Mouse (Mus musculus) neural tube, embryonic 12.5 days (tissue): Measurements from ENCODE around the gene Tmx2. TPM values are rescaled to one million over a fixed set of nuclear protein-coding genes. Genes with fewer than 3 reads are reported as not detected.
"Not testable (repeated sequence)": the region's sequence is repeated elsewhere in the genome, so short reads cannot be mapped to it uniquely, and the experiment has no call there.

ENCODE experiments used
- ATAC-seq: fragments of 200-750 bp; cut with Nextera tagmentation; 2 replicates; pipeline ENCODE4 v1.8.0; 2017; ENCODE audit warnings: low read depth, mild to moderate bottlenecking, moderate TSS enrichment, moderate library complexity; ENCODE audit not compliant: low FRiP score
- H3K27ac ChIP-seq: fragments of 300-500 bp; sonication (generic); 2 replicates; pipeline ENCODE4 v1.5.1; 2016
- H3K27me3 ChIP-seq: fragments of 300-500 bp; sonication (generic); replicated peaks from 2 replicates; pipeline ENCODE4 v1.6.1; 2016; ENCODE audit warnings: mild to moderate bottlenecking
- H3K36me3 ChIP-seq: fragments of 300-500 bp; sonication (generic); 2 replicates; pipeline ENCODE4 v1.6.1; 2016; ENCODE audit warnings: mild to moderate bottlenecking
- H3K4me1 ChIP-seq: fragments of 300-500 bp; sonication (generic); 2 replicates; pipeline ENCODE4 v1.6.1; 2016
- H3K4me2 ChIP-seq: fragments of 300-500 bp; sonication (generic); replicated peaks from 2 replicates; pipeline ENCODE4 v1.6.1; 2016; ENCODE audit warnings: mild to moderate bottlenecking
- H3K4me3 ChIP-seq: fragments of 300-500 bp; sonication (generic); 2 replicates; pipeline ENCODE4 v1.5.1; 2016
- H3K9ac ChIP-seq: fragments of 300-500 bp; sonication (generic); 2 replicates; pipeline ENCODE4 v1.6.1; 2016; ENCODE audit warnings: mild to moderate bottlenecking
- H3K9me3 ChIP-seq: fragments of 300-500 bp; sonication (generic); 2 replicates; pipeline ENCODE4 v1.6.1; 2016; ENCODE audit warnings: mild to moderate bottlenecking
- WGBS: fragments of 180-500 bp; shearing (Covaris S2); methylation state at CpG from one replicate; pipeline ENCODE4 v1.1.7; 2016; 5-methylcytosine and 5-hydroxymethylcytosine counted together
- polyA plus RNA-seq: library from polyadenylated mRNA; unstranded; fragments of >200 nt; fragmentation: Nextera tagmentation; extraction: Ambion mirVana; gene quantifications from 2 replicates; pipeline ENCODE4 v1.2.1, GENCODE M21; 2016

Tmx2 gene
- polyA plus RNA-seq, result 196 and 197 TPM in 2 replicates

DNA sequence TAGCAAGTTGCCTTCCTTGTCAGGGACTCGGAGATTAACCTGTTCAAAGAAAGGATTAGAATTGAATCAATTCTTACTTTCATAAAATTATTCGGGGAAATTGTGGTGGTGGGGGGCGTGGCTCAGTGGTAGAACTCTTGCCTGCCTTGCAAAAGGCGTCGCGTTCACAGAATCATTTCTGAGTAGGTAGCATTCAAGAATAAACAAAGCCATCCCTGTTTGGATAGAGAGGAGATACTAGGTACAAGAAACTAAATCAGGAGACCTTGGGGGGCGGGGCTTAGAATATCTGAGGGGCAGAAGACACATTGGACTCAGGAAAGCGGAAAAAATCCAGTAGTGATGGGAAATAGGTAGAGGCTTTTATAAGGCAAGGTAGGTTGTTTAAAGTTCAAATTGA, at the start of gene Tmx2:
Gene Tmx2 (minus strand): TSS at position 125 of the 400 bp plus-strand sequence.
- Histone ChIP-seq H3K36me3 (peaks cover 27% of the 10 kb centered on the region), H3K4me3 (peak within 1 kb of the TSS; percentile 85), H3K27me3 (no peaks in the 10 kb centered on the region), H3K4me2 (peak within 1 kb of the TSS; percentile 87), H3K4me1 (peaks cover 18% of the 10 kb centered on the region), H3K27ac (no peak within 1 kb of the TSS), H3K9me3 (no peaks in the 10 kb centered on the region), H3K9ac (peak within 1 kb of the TSS; percentile 82)
- no peak for ATAC-seq
- 22% methylated on average over 8 of the region's 8 CpGs for WGBS

DNA sequence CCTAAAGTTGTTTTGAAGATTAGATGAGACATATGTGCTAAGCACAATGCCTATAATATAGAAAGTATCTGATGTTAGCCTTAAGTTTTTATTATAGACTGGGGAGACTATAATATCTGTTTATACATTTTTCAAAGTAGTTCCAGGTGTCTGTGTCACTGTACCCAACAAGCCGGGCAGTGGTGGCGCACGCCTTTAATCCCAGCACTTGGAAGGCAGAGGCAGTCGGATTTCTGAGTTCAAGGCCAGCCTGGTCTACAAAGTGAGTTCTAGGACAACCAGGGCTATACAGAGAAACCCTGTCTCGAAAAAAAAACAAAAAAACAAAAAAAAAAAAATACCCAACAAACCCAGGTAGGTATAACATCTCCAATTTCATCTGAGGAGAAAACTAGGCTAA, 49.3 kb upstream of the Tmx2 start:
- H3K4me1 ChIP-seq, result peaks cover 20% of the 10 kb centered on the region
- H3K36me3 ChIP-seq, result peaks cover 17% of the 10 kb centered on the region
- not testable (repeated sequence) for H3K9me3 ChIP-seq, H3K4me3 ChIP-seq, H3K9ac ChIP-seq, H3K4me2 ChIP-seq, H3K27ac ChIP-seq, ATAC-seq, H3K27me3 ChIP-seq
- WGBS, result 85% methylated on average over 5 of the region's 5 CpGs

DNA sequence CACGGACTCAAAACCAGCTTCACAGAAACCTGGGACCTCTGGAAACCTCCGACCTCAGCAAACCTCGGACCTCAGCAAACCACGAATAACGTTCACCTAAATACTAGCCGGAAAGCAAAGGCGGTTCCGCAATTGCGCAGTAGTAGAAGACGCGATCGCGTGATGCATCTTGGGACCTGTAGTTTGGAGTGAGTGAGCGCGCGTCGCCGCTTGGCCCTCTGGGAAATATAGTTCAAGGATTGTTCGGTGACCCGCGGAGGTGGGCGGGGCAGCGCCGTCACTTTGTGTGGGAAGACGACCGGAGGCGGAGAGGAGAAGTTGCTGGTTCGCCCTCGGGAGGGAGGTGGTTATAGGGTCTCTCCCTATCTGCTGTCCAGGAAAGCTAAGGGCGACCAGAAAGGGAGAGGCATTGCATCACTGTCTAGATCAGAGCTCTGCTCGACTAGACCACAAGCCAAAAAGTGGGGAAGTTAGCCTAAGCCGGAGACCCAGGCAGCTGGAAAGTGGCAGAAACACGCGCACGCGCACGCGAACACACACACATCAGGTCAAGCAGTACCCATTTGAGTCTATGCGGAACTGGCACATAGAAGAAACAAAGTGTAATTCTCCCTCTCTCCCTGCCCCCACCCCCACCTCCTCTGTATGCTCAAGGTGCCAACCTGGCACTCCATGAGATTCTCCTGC, 48.4 kb upstream of the Tmx2 start, which contains the start of gene Clp1:
Gene Clp1 (minus strand): TSS at position 179 of the 687 bp plus-strand sequence.
- under 1% methylated on average over 39 of the region's 39 CpGs for WGBS

DNA sequence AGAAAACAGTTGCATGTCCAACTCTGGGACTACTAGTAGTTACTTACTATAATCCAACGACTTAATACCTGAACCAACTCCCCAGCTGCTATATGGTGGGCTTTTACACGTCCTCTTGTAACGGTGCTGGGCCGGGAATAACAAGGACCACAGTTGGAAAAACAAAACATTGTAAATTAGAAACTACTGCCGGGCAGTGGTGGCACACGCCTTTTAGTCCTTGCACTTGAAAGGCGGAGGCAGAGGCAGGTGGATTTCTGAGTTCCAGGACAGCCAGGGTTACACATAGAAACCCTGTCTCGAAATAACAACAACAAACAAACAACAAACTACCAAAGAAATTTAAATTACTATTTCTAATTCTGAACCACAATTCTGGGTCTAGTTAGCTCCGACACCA, 47.8 kb upstream of the Tmx2 start:
- Histone ChIP-seq H3K4me1 (peaks cover 20% of the 10 kb centered on the region), H3K4me2 (peak overlapping the region; percentile 79), H3K4me3 (peak overlapping the region; percentile 59), H3K27ac (no peak overlapping the region), H3K9me3 (no peaks in the 10 kb centered on the region), H3K27me3 (no peaks in the 10 kb centered on the region), H3K36me3 (peaks cover 21% of the 10 kb centered on the region), H3K9ac (peak overlapping the region; percentile 62)
- ATAC-seq, result peak; percentile 22
- WGBS, result 3% methylated on average over 9 of the region's 9 CpGs

More for the DNA sequence above, 48.4 kb upstream of the Tmx2 start, which contains the start of gene Clp1:
- Histone ChIP-seq H3K4me2 (peak within 1 kb of the TSS; percentile 79), H3K36me3 (peaks cover 20% of the 10 kb centered on the region), H3K9ac (peak within 1 kb of the TSS; percentile 62), H3K27me3 (no peaks in the 10 kb centered on the region), H3K4me3 (peak within 1 kb of the TSS; percentile 59), H3K9me3 (no peaks in the 10 kb centered on the region), H3K4me1 (peaks cover 20% of the 10 kb centered on the region), H3K27ac (no peak within 1 kb of the TSS; the same call in 1 of the 2 replicates)
- peak; percentile 96 for ATAC-seq

DNA sequence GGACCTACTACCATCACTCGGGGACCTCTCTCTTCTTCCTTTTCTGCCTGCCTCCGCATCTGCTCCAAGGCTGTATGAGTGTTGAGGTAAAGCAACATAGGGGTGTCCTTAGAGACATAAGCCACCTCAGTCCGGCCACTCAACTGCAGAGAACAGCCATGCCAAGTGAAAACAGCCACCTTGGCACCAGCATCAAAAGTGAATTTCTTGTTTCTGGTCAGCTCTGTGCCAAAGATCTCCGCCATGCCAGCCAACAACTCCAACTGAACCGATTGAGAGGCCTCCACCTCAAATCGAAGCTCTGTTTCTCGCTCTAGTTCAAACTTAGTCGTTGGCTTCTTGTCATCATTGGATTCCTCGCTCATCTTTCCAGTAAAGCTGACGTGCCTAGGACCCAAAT, 46.8 kb upstream of the Tmx2 start:
- Histone ChIP-seq H3K4me3 (0 out of 2 replicates have a peak overlapping the region, but pooled peaks have one; percentile 3), H3K36me3 (peaks cover 24% of the 10 kb centered on the region), H3K27me3 (no peaks in the 10 kb centered on the region), H3K4me1 (peaks cover 20% of the 10 kb centered on the region), H3K27ac (no peak overlapping the region), H3K9ac (no peak overlapping the region), H3K4me2 (peak overlapping the region; percentile 79), H3K9me3 (no peaks in the 10 kb centered on the region)
- no peak for ATAC-seq
- WGBS, result 93% methylated on average over 10 of the region's 10 CpGs

DNA sequence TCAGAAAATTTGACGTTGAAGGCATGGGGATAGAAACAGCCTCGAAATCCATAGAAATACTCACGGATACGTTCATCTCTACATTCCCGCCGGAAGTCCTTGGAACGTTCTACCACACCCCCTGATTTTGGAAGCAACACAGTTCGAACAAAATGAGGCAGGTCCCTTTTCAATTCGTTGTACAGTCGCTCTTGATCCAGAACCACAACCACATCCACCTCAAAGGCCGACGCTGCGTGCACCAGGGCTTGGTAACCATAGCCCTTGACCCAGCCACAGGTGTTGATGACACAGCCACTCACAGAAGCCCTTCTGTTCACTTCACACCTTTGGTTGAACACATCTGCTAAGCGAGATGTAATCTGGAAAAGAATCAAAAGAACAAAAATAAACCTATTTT, 44.9 kb upstream of the Tmx2 start:
- Histone ChIP-seq H3K27ac (no peak overlapping the region), H3K4me3 (no peak overlapping the region), H3K36me3 (peaks cover 24% of the 10 kb centered on the region), H3K4me1 (peaks cover 20% of the 10 kb centered on the region), H3K4me2 (no peak overlapping the region), H3K27me3 (no peaks in the 10 kb centered on the region), H3K9ac (no peak overlapping the region), H3K9me3 (no peaks in the 10 kb centered on the region)
- WGBS, result 95% methylated on average over 14 of the region's 14 CpGs
- no peak for ATAC-seq

DNA sequence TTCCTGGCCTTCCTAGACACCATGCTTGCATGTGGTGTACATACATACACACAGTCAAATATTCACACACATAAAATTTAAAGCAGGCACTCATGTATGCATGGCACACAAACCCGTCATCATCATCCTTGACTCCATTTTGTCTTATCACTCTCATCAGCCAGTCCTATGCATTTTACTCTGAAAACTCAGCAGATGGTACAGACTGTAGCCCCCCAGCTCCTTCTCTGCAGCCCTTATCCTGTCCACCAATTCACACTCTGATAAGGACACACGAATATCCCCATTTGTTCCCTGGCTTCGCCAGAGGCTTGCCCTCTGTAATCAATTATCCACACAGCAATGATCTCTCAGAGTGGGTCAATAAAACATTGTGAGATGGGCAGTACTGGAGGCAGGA, 42.2 kb upstream of the Tmx2 start:
- Histone ChIP-seq H3K4me1 (peaks cover 18% of the 10 kb centered on the region), H3K27ac (no peak overlapping the region), H3K27me3 (no peaks in the 10 kb centered on the region), H3K9ac (no peak overlapping the region), H3K4me3 (no peak overlapping the region), H3K36me3 (peaks cover 24% of the 10 kb centered on the region), H3K9me3 (no peaks in the 10 kb centered on the region), H3K4me2 (no peak overlapping the region)
- 67% methylated on average over 3 of the region's 3 CpGs for WGBS
- ATAC-seq, result no peak

DNA sequence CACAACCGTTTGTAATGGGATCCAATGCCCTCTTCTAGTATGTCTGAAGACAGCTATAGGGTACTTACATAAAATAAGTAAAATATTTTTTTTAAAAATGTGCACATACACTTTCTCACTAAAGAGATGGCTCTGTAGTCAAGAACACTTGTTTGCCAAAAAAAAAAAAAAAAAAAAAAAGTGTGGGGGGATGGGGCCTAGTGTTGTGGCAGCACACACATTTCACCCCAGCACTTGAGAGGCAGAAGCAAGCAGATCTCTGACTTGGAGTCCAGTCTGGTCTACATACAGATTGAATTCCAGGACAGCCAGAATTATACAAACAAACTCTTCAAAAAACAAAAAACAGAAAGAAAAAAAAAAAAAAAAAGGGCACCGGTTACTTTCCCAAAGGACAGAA, 41.8 kb upstream of the Tmx2 start:
- Histone ChIP-seq H3K9me3 (no peaks in the 10 kb centered on the region), H3K4me1 (peaks cover 14% of the 10 kb centered on the region), H3K4me3 (no peak overlapping the region), H3K27ac (no peak overlapping the region), H3K27me3 (no peaks in the 10 kb centered on the region), H3K9ac (no peak overlapping the region), H3K36me3 (peaks cover 23% of the 10 kb centered on the region), H3K4me2 (no peak overlapping the region)
- 88% methylated on average over 2 of the region's 2 CpGs for WGBS
- ATAC-seq, result no peak

DNA sequence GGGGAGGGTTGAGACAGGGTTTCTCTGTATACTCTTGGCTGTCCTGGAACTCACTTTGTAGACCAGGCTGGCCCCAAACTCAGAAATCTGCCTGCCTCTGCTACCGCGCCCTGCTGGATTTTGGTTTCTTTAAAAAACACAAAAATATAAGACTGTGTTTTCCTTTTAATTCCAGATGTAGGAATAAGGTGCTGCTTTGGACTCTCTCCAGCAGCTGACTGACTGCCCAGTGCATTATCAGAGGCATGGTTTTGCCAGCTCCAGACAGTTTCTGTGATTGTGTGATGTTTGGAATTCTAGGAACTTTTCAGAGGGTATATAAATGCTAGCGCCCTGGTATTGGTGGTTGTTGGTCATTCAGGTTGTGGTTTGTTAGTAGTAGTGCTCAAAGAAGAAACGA, 38.4 kb upstream of the Tmx2 start:
- Histone ChIP-seq H3K4me2 (no peak overlapping the region), H3K27me3 (no peaks in the 10 kb centered on the region), H3K27ac (no peak overlapping the region), H3K9ac (no peak overlapping the region), H3K36me3 (peaks cover 5% of the 10 kb centered on the region; the same call in 1 of the 2 replicates), H3K4me3 (no peak overlapping the region), H3K4me1 (peaks cover 13% of the 10 kb centered on the region), H3K9me3 (no peaks in the 10 kb centered on the region)
- no peak for ATAC-seq
- WGBS, result 94% methylated on average over 4 of the region's 4 CpGs

DNA sequence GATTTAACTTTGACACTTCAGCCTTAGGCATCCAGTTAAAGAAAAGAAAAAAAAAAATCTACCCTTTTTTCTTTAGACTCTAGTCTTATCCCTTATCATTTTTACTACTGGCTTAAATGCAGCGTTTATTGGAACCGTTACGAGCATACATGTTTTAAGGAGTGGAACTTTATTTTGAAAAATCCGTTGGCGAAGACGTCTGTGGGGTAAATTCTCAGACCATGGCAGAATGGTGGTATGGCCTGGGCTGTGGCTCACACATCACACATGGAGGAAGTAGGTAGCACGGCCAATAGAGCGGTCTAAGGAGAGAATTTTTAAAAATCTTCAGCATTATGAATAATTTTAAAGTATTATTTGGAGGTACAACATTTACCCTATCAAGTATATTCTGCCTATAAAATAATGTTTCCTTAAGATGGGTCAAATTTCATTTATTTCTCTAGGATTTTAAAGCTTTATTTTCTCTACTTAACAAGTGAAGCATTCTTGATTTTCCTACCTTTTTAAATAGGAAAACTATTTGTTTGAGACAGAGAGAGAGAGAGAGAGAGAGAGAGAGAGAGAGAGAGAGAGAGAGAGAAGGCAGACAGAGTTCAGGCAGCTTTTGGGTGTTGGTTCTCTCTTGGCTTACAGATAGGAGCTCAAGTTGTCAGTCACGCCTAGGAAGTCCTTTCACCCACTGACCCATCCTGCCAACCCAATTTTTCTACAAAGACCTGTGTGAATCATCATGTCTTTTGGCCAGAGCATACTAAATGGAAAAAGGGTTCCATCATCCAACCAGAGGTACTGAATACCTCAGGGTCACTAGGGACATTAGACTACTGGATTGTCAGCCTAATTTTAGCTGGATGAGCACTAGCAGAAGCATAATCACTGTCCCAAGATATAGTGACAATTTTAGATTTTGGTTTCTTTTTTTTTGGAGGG, 37.7 kb upstream of the Tmx2 start:
- Histone ChIP-seq H3K9me3 (no peaks in the 10 kb centered on the region), H3K4me2 (peak overlapping the region; percentile 84), H3K4me1 (peaks cover 13% of the 10 kb centered on the region), H3K9ac (peak overlapping the region; percentile 67), H3K27ac (0 out of 2 replicates have a peak overlapping the region, but pooled peaks have one; percentile 46), H3K36me3 (0 out of 2 replicates have a peak, but pooled peaks cover 3% of the 10 kb centered on the region), H3K4me3 (peak overlapping the region; percentile 89), H3K27me3 (no peaks in the 10 kb centered on the region)
- ATAC-seq, result no peak
- 41% methylated on average over 9 of the region's 9 CpGs for WGBS

DNA sequence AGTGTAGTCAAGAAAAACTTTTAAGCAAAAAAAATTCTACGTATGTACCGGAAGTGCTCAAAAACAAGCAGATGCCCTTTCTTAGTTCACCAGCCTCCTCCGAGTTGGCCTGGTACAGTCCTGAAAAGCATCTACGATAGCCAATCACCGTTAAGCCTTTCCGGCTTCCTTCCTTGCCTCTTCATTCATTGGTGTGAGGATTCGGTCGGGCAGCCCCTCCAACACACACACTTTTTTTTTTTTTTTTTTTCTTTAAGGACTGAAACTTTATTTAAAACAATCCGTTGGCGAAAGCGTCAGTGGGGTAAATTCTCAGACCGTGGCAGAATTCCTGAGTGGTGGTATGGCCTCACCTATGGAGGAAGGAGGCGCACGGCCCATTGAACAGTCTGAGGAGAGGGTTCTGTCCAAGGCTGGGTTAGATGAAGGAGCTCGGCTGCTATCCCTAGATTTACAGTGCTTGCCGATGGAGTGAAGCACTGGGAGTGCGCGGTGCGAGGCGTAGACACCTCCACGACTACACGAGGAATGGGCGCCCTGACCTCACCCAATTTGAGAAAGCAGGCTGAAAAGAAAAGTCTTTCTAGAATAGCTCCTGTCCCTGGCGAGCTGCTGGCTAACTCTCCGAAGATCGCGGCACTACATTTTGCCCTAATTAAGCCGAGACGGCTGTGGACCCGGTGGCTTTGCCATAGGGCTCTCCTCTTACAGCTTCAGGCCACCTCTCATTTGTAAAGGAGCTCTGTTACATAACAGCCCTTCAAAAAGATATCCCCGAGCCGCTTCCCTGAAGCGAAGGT, 36.8 kb upstream of the Tmx2 start:
- H3K36me3 ChIP-seq, result peaks cover 2% of the 10 kb centered on the region
- peak; percentile 97 for ATAC-seq
- H3K4me3 ChIP-seq, result peak overlapping the region; percentile 89
- H3K9ac ChIP-seq, result peak overlapping the region; percentile 94
- under 1% methylated on average over 33 of the region's 33 CpGs for WGBS
- H3K27ac ChIP-seq, result peak overlapping the region; percentile 46; the same call in 1 of the 2 replicates
- H3K4me2 ChIP-seq, result peak overlapping the region; percentile 84
- peaks cover 13% of the 10 kb centered on the region for H3K4me1 ChIP-seq
- no peaks in the 10 kb centered on the region for H3K27me3 ChIP-seq
- H3K9me3 ChIP-seq, result no peaks in the 10 kb centered on the region
